Mouse (Mus musculus) small intestine, adult 2 months (tissue): Measurements from ENCODE around the gene Dab1. TPM values are rescaled to one million over a fixed set of nuclear protein-coding genes. Genes with fewer than 3 reads are reported as not detected.

Source experiments
- H3K27ac ChIP-seq: fragments of 200-500 bp; 2 replicates; pipeline ENCODE4 v1.5.1; 2012; ENCODE audit warnings: low read depth, low read length, control low read depth, inconsistent platforms; ENCODE audit not compliant: insufficient read depth
- H3K27me3 ChIP-seq: fragments of 200-500 bp; 2 replicates; pipeline ENCODE4 v1.6.1; 2012; ENCODE audit warnings: mild to moderate bottlenecking, moderate library complexity, low read length, inconsistent platforms; ENCODE audit not compliant: control insufficient read depth, insufficient read depth
- H3K36me3 ChIP-seq: fragments of 200-500 bp; 2 replicates; pipeline ENCODE4 v1.6.1; 2012; ENCODE audit warnings: mild to moderate bottlenecking, low read length, control low read depth, inconsistent platforms; ENCODE audit not compliant: control insufficient read depth, insufficient read depth
- H3K4me1 ChIP-seq: fragments of 200-500 bp; 2 replicates; pipeline ENCODE4 v1.6.1; 2012; ENCODE audit warnings: low read length, inconsistent platforms, mixed read lengths; ENCODE audit not compliant: control insufficient read depth, insufficient read depth, insufficient read length
- H3K4me3 ChIP-seq: fragments of 200-500 bp; 2 replicates; pipeline ENCODE4 v1.5.1; 2012; ENCODE audit warnings: low read depth, mild to moderate bottlenecking, control low read depth, inconsistent platforms, low read length, moderate library complexity
- CTCF ChIP-seq: fragments of 200-500 bp; IDR thresholded peaks from 2 replicates; pipeline ENCODE4 v1.5.1; 2012; ENCODE audit warnings: low read depth, mild to moderate bottlenecking, control low read depth, inconsistent platforms, low read length, moderate library complexity, mixed read lengths; ENCODE audit not compliant: insufficient replicate concordance, insufficient read length; ENCODE audit errors: extremely low read depth
- POLR2A ChIP-seq: fragments of 200-500 bp; IDR thresholded peaks from 2 replicates; pipeline ENCODE4 v1.6.1; 2012; ENCODE audit warnings: low read depth, mild to moderate bottlenecking, control low read depth, inconsistent platforms, low read length, moderate library complexity
- WGBS: fragments of 180-500 bp; shearing (Covaris S2); methylation state at CpG from one replicate; pipeline ENCODE4 v1.1.7; 2018; 5-methylcytosine and 5-hydroxymethylcytosine counted together
- polyA plus RNA-seq: library from polyadenylated mRNA; depleted of rRNA; stranded (reverse); fragments of >200 nt; gene quantifications from 2 replicates; pipeline ENCODE4 v1.2.3, GENCODE M21; 2012

The Dab1 gene
- polyA plus RNA-seq, 1 experiment = 57.9 TPM

GRCm38 (mm10) chr4:104504916-104505315 lies 885.8 kb downstream of the Dab1 start:
- no peak for TF ChIP-seq POLR2A
- no peak for TF ChIP-seq CTCF
- Histone ChIP-seq H3K27ac (peak overlapping the region; percentile 40; the same call in 1 of the 2 replicates), H3K27me3 (no peaks in the 10 kb centered on the region), H3K36me3 (no peaks in the 10 kb centered on the region), H3K4me3 (no peak overlapping the region), H3K4me1 (peaks cover 26% of the 10 kb centered on the region; the same call in 1 of the 2 replicates)

GRCm38 (mm10) chr4:104509230-104509985 lies 890.2 kb downstream of the Dab1 start:
- WGBS = 51% methylated on average over 5 of the region's 5 CpGs
- no peaks in the 10 kb centered on the region for H3K36me3 ChIP-seq
- H3K27ac ChIP-seq = no peak overlapping the region
- no peaks in the 10 kb centered on the region for H3K27me3 ChIP-seq
- no peak for TF ChIP-seq CTCF
- TF ChIP-seq POLR2A = no peak
- H3K4me3 ChIP-seq = no peak overlapping the region
- peaks cover 22% of the 10 kb centered on the region for H3K4me1 ChIP-seq

GRCm38 (mm10) chr4:104511855-104512254 lies 892.7 kb downstream of the Dab1 start:
- Histone ChIP-seq H3K4me3 (no peak overlapping the region), H3K36me3 (no peaks in the 10 kb centered on the region), H3K27ac (peak overlapping the region; percentile 67), H3K4me1 (peaks cover 20% of the 10 kb centered on the region), H3K27me3 (no peaks in the 10 kb centered on the region)
- 31% methylated on average over 6 of the region's 6 CpGs for WGBS
- TF ChIP-seq POLR2A = no peak
- TF ChIP-seq CTCF = no peak

- Histone ChIP-seq H3K27me3 (no peaks in the 10 kb centered on the region), H3K4me3 (peak overlapping the region; percentile 28; the same call in 1 of the 2 replicates), H3K36me3 (no peaks in the 10 kb centered on the region), H3K4me1 (peaks cover 20% of the 10 kb centered on the region), H3K27ac (peak overlapping the region; percentile 67)
- no peak for TF ChIP-seq POLR2A
- no peak for TF ChIP-seq CTCF
- 21% methylated on average over 8 of the region's 8 CpGs for WGBS
These were observed 893.4 kb downstream of the Dab1 start for GRCm38 (mm10) chr4:104512513-104512912.

- Histone ChIP-seq H3K4me3 (no peak overlapping the region), H3K4me1 (peaks cover 20% of the 10 kb centered on the region), H3K27me3 (no peaks in the 10 kb centered on the region), H3K36me3 (no peaks in the 10 kb centered on the region), H3K27ac (no peak overlapping the region)
- WGBS = 65% methylated on average over 7 of the region's 7 CpGs
- TF ChIP-seq POLR2A (no peak), CTCF (no peak)
These were observed 894.5 kb downstream of the Dab1 start for GRCm38 (mm10) chr4:104513622-104514021.

- H3K4me3 ChIP-seq = peak overlapping the region; percentile 48
These were observed 895.4 kb downstream of the Dab1 start for GRCm38 (mm10) chr4:104514568-104515000.

GRCm38 (mm10) chr4:104515681-104516080 lies 896.5 kb downstream of the Dab1 start:
- 36% methylated on average over 5 of the region's 5 CpGs for WGBS
- Histone ChIP-seq H3K4me1 (peaks cover 10% of the 10 kb centered on the region), H3K36me3 (no peaks in the 10 kb centered on the region; the same call in 1 of the 2 replicates), H3K4me3 (no peak overlapping the region), H3K27ac (no peak overlapping the region), H3K27me3 (no peaks in the 10 kb centered on the region)
- TF ChIP-seq POLR2A (no peak), CTCF (no peak)

More at GRCm38 (mm10) chr4:104514568-104515000, 895.4 kb downstream of the Dab1 start:
- 5% methylated on average over 10 of the region's 10 CpGs for WGBS
- Histone ChIP-seq H3K27ac (no peak overlapping the region), H3K27me3 (no peaks in the 10 kb centered on the region), H3K4me1 (peaks cover 14% of the 10 kb centered on the region), H3K36me3 (no peaks in the 10 kb centered on the region)
- TF ChIP-seq POLR2A (no peak), CTCF (peak; percentile 84; the same call in 1 of the 2 replicates)
